Mouse (Mus musculus): ENCODE data around the gene Mettl24.

- TF ChIP-seq POLR2A (IDR thresholded peaks at IDR 0.05; ENCODE audit: low read depth, low read length), result no peak
- TF ChIP-seq CTCF (conservative IDR thresholded peaks at IDR 0.05; ENCODE audit: insufficient read depth, insufficient read length, low read depth, low read length), result no peak
These were observed 5.8 kb downstream of the Mettl24 start for GRCm38 (mm10) chr10:40688873-40689272.

Measured in kidney, adult 2 months (tissue).